Comparison of ENCODE assay signal across 8 mouse cellular contexts in the genomic region with DNA sequence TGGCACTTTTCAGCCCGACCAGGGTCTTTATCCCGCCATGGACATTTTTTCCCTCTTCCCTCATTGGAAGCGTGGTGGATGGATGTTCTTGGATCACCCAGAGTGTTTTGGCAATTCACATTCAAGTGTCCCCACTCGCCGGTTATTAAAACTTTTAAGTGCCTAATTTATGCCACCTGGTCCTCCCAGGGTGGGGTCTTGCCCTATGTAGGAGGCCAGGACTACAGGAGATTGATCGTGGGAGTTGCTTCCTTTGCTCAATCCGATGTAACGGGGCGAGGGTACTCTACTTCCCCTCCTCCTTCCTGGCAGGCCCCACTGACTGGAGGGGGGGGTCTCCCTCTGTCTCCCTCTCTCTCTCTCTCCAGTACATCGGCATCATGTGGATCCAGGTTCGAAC. TPM values are rescaled to one million over a fixed set of nuclear protein-coding genes. Genes with fewer than 3 reads are reported as not detected.
DNase-seq lines count a peak whose midpoint lies in the region; ATAC-seq and TF ChIP-seq lines count a peak whose summit lies in the region.

No protein-coding gene starts in this region.

- intact Hi-C loops in left cerebral cortex, postnatal 36 days (cut with DNase I) = no loop called here

- H3K27me3 ChIP-seq in thymus, adult 2 months (ENCODE audit: control insufficient read depth, insufficient read depth, low read length) = no peaks in the 10 kb centered on the region
- H3K27me3 ChIP-seq in liver, embryonic 13.5 days = 0 out of 2 replicates have a peak, but pooled peaks cover 3% of the 10 kb centered on the region

- TF ChIP-seq CTCF in thymus, adult 2 months (IDR thresholded peaks at IDR 0.05; ENCODE audit: borderline replicate concordance, control insufficient read depth, extremely low read depth, insufficient read depth, low read length, poor library complexity) = no peak

- no peak overlapping the region for H3K27ac ChIP-seq in thymus, adult 2 months (ENCODE audit: control insufficient read depth, insufficient read depth, low read length)
- H3K27ac ChIP-seq in liver, embryonic 13.5 days = peak overlapping the region; percentile 74

- H3K4me1 ChIP-seq in thymus, adult 2 months (replicated peaks; ENCODE audit: control insufficient read depth, insufficient read depth, low read length) = peaks cover 28% of the 10 kb centered on the region
- H3K4me1 ChIP-seq in liver, embryonic 13.5 days (replicated peaks) = peaks cover 61% of the 10 kb centered on the region

- ATAC-seq in liver, embryonic 13.5 days (ENCODE audit: low read depth) = no peak

- peak; percentile 33 for DNase-seq in cerebellum, adult 11-12 months
- no peak for DNase-seq in cerebellum, adult 8-10 months
- no peak for DNase-seq in thymus, adult 2 months
- DNase-seq in thymus, postnatal 25 days = no peak
- DNase-seq in liver, embryonic 13.5 days = no peak
- no peak for DNase-seq in right cerebral cortex, adult 2 months (ENCODE audit: low spot score in 2 of 2)
- no peak for DNase-seq in left cerebral cortex, postnatal 36 days (ENCODE audit: low spot score in 2 of 2)
- no peak for DNase-seq in kidney, adult 8-10 months

- TF ChIP-seq POLR2A in thymus, adult 2 months (IDR thresholded peaks at IDR 0.05; ENCODE audit: control insufficient read depth, extremely low read depth, insufficient read depth, low read length, poor library complexity) = no peak

- H3K4me3 ChIP-seq in thymus, adult 2 months (ENCODE audit: control insufficient read depth, insufficient read depth, low read length) = peak overlapping the region; percentile 68
- H3K4me3 ChIP-seq in liver, embryonic 13.5 days (replicated peaks) = peak overlapping the region; percentile 91

- peaks cover 15% of the 10 kb centered on the region for H3K36me3 ChIP-seq in thymus, adult 2 months (ENCODE audit: control insufficient read depth, insufficient read depth, low read length)
- H3K36me3 ChIP-seq in liver, embryonic 13.5 days = peaks cover 51% of the 10 kb centered on the region

- H3K4me2 ChIP-seq in liver, embryonic 13.5 days = peak overlapping the region; percentile 97

- H3K9ac ChIP-seq in liver, embryonic 13.5 days = peak overlapping the region; percentile 88

- WGBS in thymus, adult 2 months = 15% methylated on average over 11 of the region's 11 CpGs
- WGBS in liver, embryonic 13.5 days (ENCODE audit: insufficient replicate concordance) = 15% methylated on average over 11 of the region's 11 CpGs

- H3K9me3 ChIP-seq in liver, embryonic 13.5 days (replicated peaks) = no peaks in the 10 kb centered on the region

RNA-seq across cellular contexts. Expression of gene Uhrf1, which starts 1.6 kb away (rescaled TPM):
- polyA plus RNA-seq in thymus, adult 2 months (2012; rRNA removed) = 154 and 258 TPM in 2 replicates
- 121 and 131 TPM in 2 replicates for polyA plus RNA-seq in liver, embryonic 13.5 days (2015; fragmentation: Nextera tagmentation; extraction: Ambion mirVana)
- 1 to 10 TPM in 1 of 2 experiments, under 1 TPM in 1; 0.82 to 1.3 TPM for total RNA-seq in left cerebral cortex, postnatal 36 days (2021)

RNA-seq across cellular contexts. Expression of gene Arrdc5, which starts 4.6 kb away (rescaled TPM):
- polyA plus RNA-seq in thymus, adult 2 months (2012; rRNA removed) = not detected in 2 replicates
- polyA plus RNA-seq in liver, embryonic 13.5 days (2015; fragmentation: Nextera tagmentation; extraction: Ambion mirVana) = not detected in 2 replicates
- not detected for total RNA-seq in left cerebral cortex, postnatal 36 days (2021)

RNA-seq across cellular contexts. Expression of gene Plin3, which starts 12.0 kb away (rescaled TPM):
- 29.3 and 33.0 TPM in 2 replicates for polyA plus RNA-seq in thymus, adult 2 months (2012; rRNA removed)
- polyA plus RNA-seq in liver, embryonic 13.5 days (2015; fragmentation: Nextera tagmentation; extraction: Ambion mirVana) = 24.9 and 27.1 TPM in 2 replicates
- 10 to 100 TPM in 1 of 2 experiments, 1 to 10 TPM in 1; 9.3 to 10.1 TPM for total RNA-seq in left cerebral cortex, postnatal 36 days (2021)

RNA-seq across cellular contexts. Expression of gene Kdm4b, which starts 21.1 kb away (rescaled TPM):
- polyA plus RNA-seq in thymus, adult 2 months (2012; rRNA removed) = 94.1 and 117 TPM in 2 replicates
- polyA plus RNA-seq in liver, embryonic 13.5 days (2015; fragmentation: Nextera tagmentation; extraction: Ambion mirVana) = 6.1 and 7.1 TPM in 2 replicates
- total RNA-seq in left cerebral cortex, postnatal 36 days (2021) = 10 to 100 TPM; 64.4 to 78.3 TPM

RNA-seq across cellular contexts. Expression of gene Ticam1, which starts 28.1 kb away (rescaled TPM):
- polyA plus RNA-seq in thymus, adult 2 months (2012; rRNA removed) = 21.6 and 23.1 TPM in 2 replicates
- polyA plus RNA-seq in liver, embryonic 13.5 days (2015; fragmentation: Nextera tagmentation; extraction: Ambion mirVana) = 2.3 and 2.7 TPM in 2 replicates
- total RNA-seq in left cerebral cortex, postnatal 36 days (2021) = 1 to 10 TPM; 4.9 to 5.3 TPM
